Mouse (Mus musculus): ENCODE measurements around the gene Gnai3. TPM values are rescaled to one million over a fixed set of nuclear protein-coding genes. Genes with fewer than 3 reads are reported as not detected.

The Gnai3 gene
- polyA plus RNA-seq, 1 experiment from 2014 or later, result 193 TPM

GRCm38 (mm10) chr3:108096726-108097125 is 49.2 kb downstream of the Gnai3 start:
- H3K27ac ChIP-seq, result no peak overlapping the region
- WGBS, result 91% methylated on average over 10 of the region's 10 CpGs
- no peak for ATAC-seq (ENCODE audit: low FRiP score)
- H3K9me3 ChIP-seq (replicated peaks), result no peaks in the 10 kb centered on the region
- H3K9ac ChIP-seq, result no peak overlapping the region
- no peaks in the 10 kb centered on the region for H3K4me1 ChIP-seq
- H3K36me3 ChIP-seq, result no peaks in the 10 kb centered on the region
- H3K4me2 ChIP-seq (replicated peaks), result no peak overlapping the region
- H3K27me3 ChIP-seq, result no peaks in the 10 kb centered on the region
- H3K4me3 ChIP-seq, result no peak overlapping the region

GRCm38 (mm10) chr3:108096226-108096625 is 49.7 kb downstream of the Gnai3 start:
- Histone ChIP-seq H3K4me1 (no peaks in the 10 kb centered on the region), H3K9me3 (replicated peaks) (no peaks in the 10 kb centered on the region), H3K27me3 (no peaks in the 10 kb centered on the region), H3K36me3 (no peaks in the 10 kb centered on the region), H3K27ac (no peak overlapping the region), H3K4me3 (no peak overlapping the region), H3K4me2 (replicated peaks) (no peak overlapping the region), H3K9ac (no peak overlapping the region)
- 80% methylated on average over 8 of the region's 8 CpGs for WGBS
- no peak for ATAC-seq (ENCODE audit: low FRiP score)

GRCm38 (mm10) chr3:108094976-108095760 is 50.8 kb downstream of the Gnai3 start:
- 91% methylated on average over 12 of the region's 12 CpGs for WGBS

GRCm38 (mm10) chr3:108094146-108094545 is 51.8 kb downstream of the Gnai3 start:
- H3K36me3 ChIP-seq, result no peaks in the 10 kb centered on the region
- 94% methylated on average over 1 of the region's 1 CpGs for WGBS
- ATAC-seq (ENCODE audit: low FRiP score), result no peak
- H3K4me1 ChIP-seq, result peaks cover 4% of the 10 kb centered on the region
- H3K27ac ChIP-seq, result no peak overlapping the region
- no peaks in the 10 kb centered on the region for H3K27me3 ChIP-seq
- no peak overlapping the region for H3K4me3 ChIP-seq
- no peak overlapping the region for H3K9ac ChIP-seq
- H3K4me2 ChIP-seq (replicated peaks), result no peak overlapping the region
- H3K9me3 ChIP-seq (replicated peaks), result no peaks in the 10 kb centered on the region

More at GRCm38 (mm10) chr3:108094976-108095760, 50.8 kb downstream of the Gnai3 start:
- H3K4me2 ChIP-seq (replicated peaks), result no peak overlapping the region
- no peak overlapping the region for H3K9ac ChIP-seq
- no peak overlapping the region for H3K27ac ChIP-seq
- H3K4me3 ChIP-seq, result no peak overlapping the region
- no peaks in the 10 kb centered on the region for H3K27me3 ChIP-seq
- ATAC-seq (ENCODE audit: low FRiP score), result no peak
- no peaks in the 10 kb centered on the region for H3K36me3 ChIP-seq
- H3K9me3 ChIP-seq (replicated peaks), result no peaks in the 10 kb centered on the region
- no peaks in the 10 kb centered on the region; the same call in 1 of the 2 replicates for H3K4me1 ChIP-seq

GRCm38 (mm10) chr3:108093306-108093705 is 52.6 kb downstream of the Gnai3 start:
- no peak for ATAC-seq (ENCODE audit: low FRiP score)
- Histone ChIP-seq H3K27me3 (no peaks in the 10 kb centered on the region), H3K4me1 (peaks cover 8% of the 10 kb centered on the region), H3K36me3 (no peaks in the 10 kb centered on the region), H3K4me2 (replicated peaks) (no peak overlapping the region), H3K9ac (no peak overlapping the region), H3K9me3 (replicated peaks) (no peaks in the 10 kb centered on the region), H3K4me3 (no peak overlapping the region), H3K27ac (no peak overlapping the region)
- WGBS, result 67% methylated on average over 6 of the region's 6 CpGs

- no peaks in the 10 kb centered on the region for H3K27me3 ChIP-seq
- ATAC-seq (ENCODE audit: low FRiP score), result no peak
- no peaks in the 10 kb centered on the region for H3K9me3 ChIP-seq (replicated peaks)
- H3K36me3 ChIP-seq, result no peaks in the 10 kb centered on the region
- H3K9ac ChIP-seq, result no peak within 1 kb of the TSS
- H3K4me2 ChIP-seq (replicated peaks), result no peak within 1 kb of the TSS
- no peak within 1 kb of the TSS for H3K27ac ChIP-seq
- WGBS, result 85% methylated on average over 15 of the region's 15 CpGs
- peaks cover 8% of the 10 kb centered on the region for H3K4me1 ChIP-seq
- H3K4me3 ChIP-seq, result no peak within 1 kb of the TSS
Measured at GRCm38 (mm10) chr3:108092536-108093115, 53.3 kb downstream of the Gnai3 start, which contains the start of gene Gnat2. Gene Gnat2 (plus strand): TSS chr3:108092789.

- Histone ChIP-seq H3K4me2 (replicated peaks) (no peak overlapping the region), H3K27me3 (no peaks in the 10 kb centered on the region), H3K4me1 (peaks cover 8% of the 10 kb centered on the region), H3K4me3 (no peak overlapping the region), H3K9ac (no peak overlapping the region), H3K9me3 (replicated peaks) (no peaks in the 10 kb centered on the region), H3K27ac (no peak overlapping the region), H3K36me3 (no peaks in the 10 kb centered on the region)
- 73% methylated on average over 6 of the region's 6 CpGs for WGBS
- no peak for ATAC-seq (ENCODE audit: low FRiP score)
Measured at GRCm38 (mm10) chr3:108092030-108092429, 53.9 kb downstream of the Gnai3 start.

- Histone ChIP-seq H3K4me2 (replicated peaks) (no peak overlapping the region), H3K27ac (no peak overlapping the region), H3K4me1 (peaks cover 21% of the 10 kb centered on the region), H3K27me3 (no peaks in the 10 kb centered on the region), H3K9me3 (replicated peaks) (no peaks in the 10 kb centered on the region), H3K4me3 (no peak overlapping the region), H3K9ac (no peak overlapping the region), H3K36me3 (no peaks in the 10 kb centered on the region)
- 85% methylated on average over 2 of the region's 2 CpGs for WGBS
- ATAC-seq (ENCODE audit: low FRiP score), result no peak
Measured at GRCm38 (mm10) chr3:108090561-108090960, 55.4 kb downstream of the Gnai3 start.

- Histone ChIP-seq H3K27me3 (no peaks in the 10 kb centered on the region), H3K9me3 (replicated peaks) (no peaks in the 10 kb centered on the region), H3K4me3 (no peak overlapping the region), H3K4me1 (peaks cover 23% of the 10 kb centered on the region), H3K9ac (no peak overlapping the region), H3K36me3 (no peaks in the 10 kb centered on the region), H3K27ac (no peak overlapping the region), H3K4me2 (replicated peaks) (no peak overlapping the region)
- ATAC-seq (ENCODE audit: low FRiP score), result no peak
- WGBS, result 38% methylated on average over 2 of the region's 2 CpGs
Measured at GRCm38 (mm10) chr3:108089916-108090315, 56.0 kb downstream of the Gnai3 start.

- H3K36me3 ChIP-seq, result no peaks in the 10 kb centered on the region
- peaks cover 33% of the 10 kb centered on the region for H3K4me1 ChIP-seq
- H3K4me3 ChIP-seq, result no peak overlapping the region
- no peak for ATAC-seq (ENCODE audit: low FRiP score)
- H3K4me2 ChIP-seq (replicated peaks), result no peak overlapping the region
- H3K9me3 ChIP-seq (replicated peaks), result no peaks in the 10 kb centered on the region
- peak overlapping the region; percentile 13; the same call in 1 of the 2 replicates for H3K9ac ChIP-seq
- no peak overlapping the region for H3K27ac ChIP-seq
- no peaks in the 10 kb centered on the region for H3K27me3 ChIP-seq
- 30% methylated on average over 5 of the region's 5 CpGs for WGBS
Measured at GRCm38 (mm10) chr3:108088842-108089380, 57.0 kb downstream of the Gnai3 start.

- Histone ChIP-seq H3K4me3 (no peak overlapping the region), H3K9ac (no peak overlapping the region), H3K27ac (no peak overlapping the region), H3K4me1 (peaks cover 49% of the 10 kb centered on the region), H3K36me3 (no peaks in the 10 kb centered on the region), H3K4me2 (replicated peaks) (no peak overlapping the region), H3K9me3 (replicated peaks) (no peaks in the 10 kb centered on the region), H3K27me3 (no peaks in the 10 kb centered on the region)
- 78% methylated on average over 3 of the region's 3 CpGs for WGBS
- ATAC-seq (ENCODE audit: low FRiP score), result no peak
Measured at GRCm38 (mm10) chr3:108087329-108087728, 58.6 kb downstream of the Gnai3 start.

GRCm38 (mm10) chr3:108086470-108086979 is 59.4 kb downstream of the Gnai3 start, which contains the start of gene Ampd2:
Gene Ampd2 (minus strand): TSS chr3:108086651.
- H3K4me2 ChIP-seq (replicated peaks), result peak within 1 kb of the TSS; percentile 100
- peaks cover 57% of the 10 kb centered on the region for H3K4me1 ChIP-seq
- peak within 1 kb of the TSS; percentile 78 for H3K9ac ChIP-seq
- 0 out of 2 replicates have a peak, but pooled peaks have one; percentile 23 for ATAC-seq (ENCODE audit: low FRiP score)
- peak within 1 kb of the TSS; percentile 90 for H3K27ac ChIP-seq
- WGBS, result 0% methylated on average over 29 of the region's 29 CpGs
- no peaks in the 10 kb centered on the region for H3K36me3 ChIP-seq
- H3K4me3 ChIP-seq, result peak within 1 kb of the TSS; percentile 63
- H3K9me3 ChIP-seq (replicated peaks), result no peaks in the 10 kb centered on the region
- H3K27me3 ChIP-seq, result no peaks in the 10 kb centered on the region
